Mouse (Mus musculus) ES-E14 (cell line): ENCODE measurements around the gene Kif26b. TPM values are rescaled to one million over a fixed set of nuclear protein-coding genes. Genes with fewer than 3 reads are reported as not detected.

Experiments used
- DNase-seq: peaks from one replicate; pipeline ENCODE4 v3.0.0-alpha.2; 2013; ENCODE audit warnings: low read depth, low spot score
- H3K27ac ChIP-seq: 2 replicates; pipeline ENCODE4 v1.5.1; 2012; ENCODE audit warnings: low read depth, mild to moderate bottlenecking, low read length, moderate library complexity, mixed read lengths; ENCODE audit not compliant: poor library complexity, insufficient read depth, severe bottlenecking
- H3K36me3 ChIP-seq: 2 replicates; pipeline ENCODE4 v1.6.1; 2012; ENCODE audit warnings: mild to moderate bottlenecking, low read length, moderate library complexity, mixed read lengths; ENCODE audit not compliant: control insufficient read depth, poor library complexity, insufficient read depth, severe bottlenecking
- H3K4me1 ChIP-seq, 2 experiments: fragments of 150-350 bp in 1 of 2; sonication (generic) in 1 of 2; 2 replicates each; pipeline ENCODE4 v1.6.1; 2012; ENCODE audit warnings: low read length in 2 of 2, mild to moderate bottlenecking in 1 of 2, mixed read lengths in 1 of 2; ENCODE audit not compliant: control insufficient read depth in 2 of 2, insufficient read depth in 2 of 2, poor library complexity in 1 of 2
- H3K4me3 ChIP-seq, 2 experiments: fragments of 150-350 bp in 1 of 2; sonication (generic) in 1 of 2; 2 replicates each; pipeline ENCODE4 v1.5.1; 2012; ENCODE audit warnings: low read length in 2 of 2, low read depth in 1 of 2, mild to moderate bottlenecking in 1 of 2, mixed read lengths in 1 of 2; ENCODE audit not compliant: insufficient read depth in 1 of 2, poor library complexity in 1 of 2, severe bottlenecking in 1 of 2
- H3K9ac ChIP-seq: 2 replicates; pipeline ENCODE4 v1.6.1; 2012; ENCODE audit warnings: low read depth, mild to moderate bottlenecking, low read length, mixed read lengths; ENCODE audit not compliant: poor library complexity, insufficient read depth, severe bottlenecking
- H3K9me3 ChIP-seq: fragments of 150-350 bp; sonication (generic); 2 replicates; pipeline ENCODE4 v1.6.1; 2012; ENCODE audit warnings: low read depth, mild to moderate bottlenecking, low read length; ENCODE audit not compliant: control insufficient read depth, insufficient read depth
- CHD2 ChIP-seq: IDR thresholded peaks from 2 replicates; pipeline ENCODE4 v1.6.1; 2014; ENCODE audit warnings: mild to moderate bottlenecking, low read depth, low read length, inconsistent platforms
- HCFC1 ChIP-seq: IDR thresholded peaks from 2 replicates; pipeline ENCODE4 v1.6.1; 2012; ENCODE audit warnings: low read length, inconsistent platforms, borderline replicate concordance; ENCODE audit not compliant: insufficient read depth
- MAFK ChIP-seq: IDR thresholded peaks from 2 replicates; pipeline ENCODE4 v1.6.1; 2014; ENCODE audit warnings: mild to moderate bottlenecking, low read depth, low read length, inconsistent platforms; ENCODE audit not compliant: insufficient read depth
- ZC3H11A ChIP-seq: IDR thresholded peaks from 2 replicates; pipeline ENCODE4 v1.6.1; 2012; ENCODE audit warnings: low read depth, mild to moderate bottlenecking, inconsistent platforms, low read length, borderline replicate concordance
- ZNF384 ChIP-seq: IDR thresholded peaks from 2 replicates; pipeline ENCODE4 v1.6.1; 2012; ENCODE audit warnings: low read depth, low read length, inconsistent platforms
- in situ Hi-C, 2 experiments: fragments of 600-800 bp; cut with MboI; formaldehyde crosslinking; loops; one replicate each; pipeline ENCODE4 v1.15.1; 2025; ENCODE audit warnings: low sequenced_read_pairs in 2 of 2, inconsistent platforms in 1 of 2; ENCODE audit not compliant: unreplicated experiment in 2 of 2
- total RNA-seq: library from RNA; depleted of rRNA; stranded (reverse); fragments of 300-350 nt; gene quantifications from 2 replicates; pipeline ENCODE4 v1.2.3, GENCODE M21; 2012

Kif26b gene
- total RNA-seq, 1 experiment = 0.94 TPM

GRCm38 (mm10) chr1:178552278-178552897, 23.5 kb downstream of the Kif26b start:
- Histone ChIP-seq H3K4me1 (peaks cover 2 to 11% of the 10 kb centered on the region in 2 experiments; a peak in 3 of 4 replicates), H3K9me3 (no peaks in the 10 kb centered on the region), H3K27ac (no peak overlapping the region), H3K9ac (no peak overlapping the region), H3K4me3 (no peak overlapping the region), H3K36me3 (no peaks in the 10 kb centered on the region)
- no peak for DNase-seq
- TF ChIP-seq ZNF384 (no peak), ZC3H11A (no peak), MAFK (no peak), CHD2 (no peak), HCFC1 (no peak)
- in situ Hi-C loops = no loop called here

GRCm38 (mm10) chr1:178552898-178553284, 24.0 kb downstream of the Kif26b start:
- no peak for DNase-seq
- H3K27ac ChIP-seq = no peak overlapping the region
- H3K9ac ChIP-seq = no peak overlapping the region
- in situ Hi-C loops = no loop called here
- TF ChIP-seq ZC3H11A = no peak
- TF ChIP-seq HCFC1 = no peak
- no peak for TF ChIP-seq CHD2
- TF ChIP-seq ZNF384 = no peak
- no peak overlapping the region for H3K4me3 ChIP-seq
- H3K4me1 ChIP-seq = peaks cover 2 to 11% of the 10 kb centered on the region in 2 experiments; a peak in 3 of 4 replicates
- no peaks in the 10 kb centered on the region for H3K9me3 ChIP-seq
- no peaks in the 10 kb centered on the region for H3K36me3 ChIP-seq

- H3K9ac ChIP-seq = no peak overlapping the region
- H3K36me3 ChIP-seq = no peaks in the 10 kb centered on the region
- DNase-seq = no peak
- in situ Hi-C loops = no loop called here
- H3K4me3 ChIP-seq = no peak overlapping the region
- TF ChIP-seq CHD2 (no peak), MAFK (no peak), ZNF384 (no peak), ZC3H11A (no peak), HCFC1 (no peak)
- peaks cover 2 to 11% of the 10 kb centered on the region in 2 experiments; a peak in 3 of 4 replicates for H3K4me1 ChIP-seq
- no peak overlapping the region for H3K27ac ChIP-seq
- no peaks in the 10 kb centered on the region for H3K9me3 ChIP-seq
These were observed 27.3 kb downstream of the Kif26b start for GRCm38 (mm10) chr1:178556226-178556625.

- in situ Hi-C loops = no loop called here
- TF ChIP-seq ZNF384 (no peak), ZC3H11A (no peak), MAFK (no peak), CHD2 (no peak), HCFC1 (no peak)
These were observed 31.1 kb downstream of the Kif26b start for GRCm38 (mm10) chr1:178560043-178560442.

GRCm38 (mm10) chr1:178563834-178564233, 34.9 kb downstream of the Kif26b start:
- H3K9ac ChIP-seq = no peak overlapping the region
- no peak overlapping the region for H3K4me3 ChIP-seq
- H3K4me1 ChIP-seq = no peaks in the 10 kb centered on the region
- in situ Hi-C loops = no loop called here
- TF ChIP-seq ZC3H11A (no peak), CHD2 (no peak), ZNF384 (no peak), MAFK (no peak), HCFC1 (no peak)
- H3K9me3 ChIP-seq = no peaks in the 10 kb centered on the region
- no peak for DNase-seq
- H3K27ac ChIP-seq = no peak overlapping the region
- no peaks in the 10 kb centered on the region for H3K36me3 ChIP-seq

More at GRCm38 (mm10) chr1:178560043-178560442, 31.1 kb downstream of the Kif26b start:
- DNase-seq = no peak
- Histone ChIP-seq H3K4me3 (no peak overlapping the region), H3K9ac (no peak overlapping the region), H3K9me3 (no peaks in the 10 kb centered on the region), H3K36me3 (no peaks in the 10 kb centered on the region), H3K4me1 (no peaks in the 10 kb centered on the region), H3K27ac (no peak overlapping the region)
